Comparison of ENCODE assay signal across 25 mouse cellular contexts in the genomic region with DNA sequence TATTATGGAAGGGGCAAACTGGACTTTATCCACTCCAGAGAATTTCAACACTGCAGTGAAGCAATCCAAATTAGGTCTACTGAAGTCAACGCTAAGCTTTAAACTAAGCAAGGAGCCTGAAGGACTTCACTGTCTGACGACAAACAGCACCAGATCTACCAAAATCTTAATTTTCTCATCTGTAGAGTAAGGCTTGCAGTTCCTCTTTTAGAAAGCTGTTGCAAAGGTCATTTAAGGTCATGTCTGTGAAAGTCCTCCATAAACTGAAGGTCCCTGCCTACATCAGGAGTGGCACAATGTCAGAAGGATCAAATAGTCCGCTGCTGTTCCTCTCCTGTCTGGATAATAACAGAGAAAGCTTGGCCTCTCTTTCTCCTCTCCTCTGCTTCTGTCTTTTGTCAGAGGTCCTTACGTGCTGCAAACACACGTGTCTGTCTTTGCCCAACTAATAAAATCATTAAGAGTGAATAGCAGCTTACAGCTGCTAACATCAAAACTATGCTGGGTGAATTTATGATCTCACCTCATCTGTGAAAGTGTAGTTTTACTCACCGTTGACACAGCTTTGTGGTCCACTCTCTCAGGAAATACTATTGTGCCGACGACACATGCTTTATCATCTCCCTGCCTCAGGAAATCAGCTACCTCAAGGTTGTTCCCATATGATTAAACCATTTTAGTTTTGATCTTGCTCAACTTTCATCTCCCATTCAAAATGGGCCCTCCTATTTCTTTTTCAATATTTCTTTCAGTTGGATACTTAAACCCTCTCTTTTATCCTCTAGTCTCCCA.
DNase-seq lines count a peak whose midpoint lies in the region; ATAC-seq and TF ChIP-seq lines count a peak whose summit lies in the region.
"Had no signal": no experiment of that assay in that cellular context is flagged by ENCODE, and none has a peak within 500 bp of the region (broad histone marks: within the 10 kb centered on the region; RNA-seq: fewer than 3 reads in every experiment).

No protein-coding gene starts in this region.

- H3K9ac ChIP-seq in heart, embryonic 11.5 days (ENCODE audit: low read depth, low read length): no peak overlapping the region
- no peak overlapping the region for H3K9ac ChIP-seq in liver, adult 2 months (ENCODE audit: low read depth, low read length)
- H3K9ac ChIP-seq in liver, embryonic 11.5 days (ENCODE audit: low read depth, low read length): no peak overlapping the region
- no peak overlapping the region for H3K9ac ChIP-seq in forebrain, embryonic 12.5 days
- H3K9ac ChIP-seq: embryonic facial prominence, embryonic 12.5 days; embryonic facial prominence, embryonic 15.5 days; forebrain, embryonic 15.5 days; heart, embryonic 12.5 days; heart, embryonic 15.5 days; intestine, embryonic 15.5 days had no signal

- H3K36me3 ChIP-seq in heart, embryonic 11.5 days (ENCODE audit: control insufficient read depth, insufficient read depth, low read length): no peaks in the 10 kb centered on the region
- no peaks in the 10 kb centered on the region for H3K36me3 ChIP-seq in liver, adult 2 months (ENCODE audit: control insufficient read depth, insufficient read depth, low read length)
- no peaks in the 10 kb centered on the region for H3K36me3 ChIP-seq in liver, embryonic 11.5 days (ENCODE audit: control insufficient read depth, insufficient read depth, low read length)
- H3K36me3 ChIP-seq in forebrain, embryonic 12.5 days (replicated peaks): no peaks in the 10 kb centered on the region
- H3K36me3 ChIP-seq: embryonic facial prominence, embryonic 12.5 days; embryonic facial prominence, embryonic 15.5 days; forebrain, embryonic 15.5 days; G1E; heart, embryonic 12.5 days; heart, embryonic 15.5 days; intestine, embryonic 15.5 days had no signal

- no peaks in the 10 kb centered on the region for H3K27me3 ChIP-seq in heart, embryonic 11.5 days (ENCODE audit: control insufficient read depth, insufficient read depth, low read length)
- H3K27me3 ChIP-seq in liver, adult 2 months (ENCODE audit: control insufficient read depth, insufficient read depth, low read length): no peaks in the 10 kb centered on the region
- H3K27me3 ChIP-seq in liver, embryonic 11.5 days (replicated peaks; ENCODE audit: control insufficient read depth, insufficient read depth, low read length): no peaks in the 10 kb centered on the region
- H3K27me3 ChIP-seq in forebrain, embryonic 12.5 days: no peaks in the 10 kb centered on the region
- H3K27me3 ChIP-seq: CH12.LX; embryonic facial prominence, embryonic 12.5 days; embryonic facial prominence, embryonic 15.5 days; forebrain, embryonic 15.5 days; heart, embryonic 12.5 days; heart, embryonic 15.5 days; intestine, embryonic 15.5 days had no signal

- H3K27ac ChIP-seq in heart, embryonic 11.5 days (ENCODE audit: low read depth, low read length): no peak overlapping the region
- H3K27ac ChIP-seq in liver, adult 2 months (replicated peaks; ENCODE audit: insufficient read depth, low read depth, low read length): no peak overlapping the region
- H3K27ac ChIP-seq in liver, embryonic 11.5 days (ENCODE audit: low read depth, low read length): no peak overlapping the region
- H3K27ac ChIP-seq in forebrain, embryonic 12.5 days: no peak overlapping the region
- H3K27ac ChIP-seq: embryonic facial prominence, embryonic 12.5 days; forebrain, embryonic 15.5 days; heart, embryonic 15.5 days; intestine, embryonic 15.5 days had no signal

- H3K4me3 ChIP-seq in heart, embryonic 11.5 days (ENCODE audit: low read depth, low read length): no peak overlapping the region
- no peak overlapping the region for H3K4me3 ChIP-seq in liver, adult 2 months (ENCODE audit: insufficient read depth, low read depth, low read length)
- H3K4me3 ChIP-seq in liver, embryonic 11.5 days (ENCODE audit: low read depth, low read length): no peak overlapping the region
- H3K4me3 ChIP-seq in forebrain, embryonic 12.5 days (replicated peaks): no peak overlapping the region
- H3K4me3 ChIP-seq: embryonic facial prominence, embryonic 12.5 days; embryonic facial prominence, embryonic 15.5 days; forebrain, embryonic 15.5 days; heart, embryonic 12.5 days; heart, embryonic 15.5 days; intestine, embryonic 15.5 days had no signal

- no peak for TF ChIP-seq POLR2A in liver, adult 2 months (IDR thresholded peaks at IDR 0.05; ENCODE audit: extremely low read depth, insufficient read depth, low read length)

- H3K4me2 ChIP-seq in heart, embryonic 11.5 days: no peak overlapping the region
- H3K4me2 ChIP-seq in liver, embryonic 11.5 days: no peak overlapping the region
- H3K4me2 ChIP-seq in forebrain, embryonic 12.5 days: no peak overlapping the region
- H3K4me2 ChIP-seq: embryonic facial prominence, embryonic 12.5 days; embryonic facial prominence, embryonic 15.5 days; forebrain, embryonic 15.5 days; heart, embryonic 12.5 days; heart, embryonic 15.5 days; intestine, embryonic 15.5 days had no signal

- H3K79me2 ChIP-seq in liver, adult 2 months (ENCODE audit: control insufficient read depth, insufficient read depth, low read length): no peaks in the 10 kb centered on the region

- no peaks in the 10 kb centered on the region for H3K4me1 ChIP-seq in heart, embryonic 11.5 days (ENCODE audit: control insufficient read depth, insufficient read depth, low read length)
- H3K4me1 ChIP-seq in liver, adult 2 months (ENCODE audit: control insufficient read depth, insufficient read depth, low read length): peaks cover 6% of the 10 kb centered on the region; the same call in 1 of the 2 replicates
- H3K4me1 ChIP-seq in liver, embryonic 11.5 days (replicated peaks; ENCODE audit: control insufficient read depth, insufficient read depth, low read length): no peaks in the 10 kb centered on the region
- H3K4me1 ChIP-seq in forebrain, embryonic 12.5 days: no peaks in the 10 kb centered on the region
- H3K4me1 ChIP-seq: embryonic facial prominence, embryonic 12.5 days; forebrain, embryonic 15.5 days; heart, embryonic 12.5 days; heart, embryonic 15.5 days; intestine, embryonic 15.5 days had no signal

- TF ChIP-seq CTCF in liver, adult 2 months (IDR thresholded peaks at IDR 0.05; ENCODE audit: low read depth, low read length): no peak

- ATAC-seq in heart, embryonic 11.5 days (replicated peaks; ENCODE audit: insufficient number of reproducible peaks, low FRiP score, low TSS enrichment): no peak
- ATAC-seq in liver, embryonic 11.5 days (replicated peaks; ENCODE audit: low FRiP score): no peak
- ATAC-seq in granulocyte monocyte progenitor cell, adult 5-6 weeks (replicated peaks; ENCODE audit: poor library complexity, severe bottlenecking): peak; percentile 79
- ATAC-seq in forebrain, embryonic 12.5 days (ENCODE audit: low FRiP score): no peak
- ATAC-seq: forebrain, embryonic 15.5 days; hindbrain, embryonic 16.5 days; intestine, embryonic 15.5 days had no signal

- H3K9me3 ChIP-seq in heart, embryonic 11.5 days (replicated peaks; ENCODE audit: control insufficient read depth, low read length): no peaks in the 10 kb centered on the region
- H3K9me3 ChIP-seq in liver, embryonic 11.5 days (ENCODE audit: control insufficient read depth, low read length): no peaks in the 10 kb centered on the region
- no peaks in the 10 kb centered on the region for H3K9me3 ChIP-seq in forebrain, embryonic 12.5 days
- H3K9me3 ChIP-seq: embryonic facial prominence, embryonic 12.5 days; embryonic facial prominence, embryonic 15.5 days; forebrain, embryonic 15.5 days; G1E; heart, embryonic 12.5 days; heart, embryonic 15.5 days; intestine, embryonic 15.5 days had no signal

- WGBS in heart, embryonic 11.5 days (ENCODE audit: insufficient replicate concordance): 64% methylated on average over 8 of the region's 8 CpGs
- 58% methylated on average over 8 of the region's 8 CpGs for WGBS in liver, adult 2 months
- 56% methylated on average over 8 of the region's 8 CpGs for WGBS in liver, embryonic 11.5 days
- 88% methylated on average over 8 of the region's 8 CpGs for WGBS in forebrain, embryonic 12.5 days

- peak; percentile 7 for DNase-seq in heart, adult 11 months
- DNase-seq in liver, adult 2 months (ENCODE audit: extremely low read depth, low read depth, low spot score): peak; percentile 43
- no peak for DNase-seq in liver, embryonic 11.5 days (ENCODE audit: low spot score)
- no peak for DNase-seq in spleen, postnatal 10 days (ENCODE audit: low spot score in 2 of 2)
- DNase-seq in lung, postnatal 25 days (ENCODE audit: low spot score): no peak
- DNase-seq: adrenal gland, postnatal 14 days; B cell, adult 2 months; cerebellum, adult 11-12 months; cerebellum, adult 9-10 months; cerebellum, postnatal 14 days; gastrocnemius, postnatal 25 days; heart, postnatal 10 days; heart, postnatal 36 days had no signal

Comparison
In these comparisons a context has a peak if more than half of its experiments do, and no peak if none do; other contexts are left out.
1. DNase-seq: peak in heart, adult 11 months (single experiment) and liver, adult 2 months (single experiment); none in liver, embryonic 11.5 days (single experiment), spleen, postnatal 10 days (0 of 2) and lung, postnatal 25 days (single experiment).